Mouse (Mus musculus) liver, adult 2 months (tissue): Measurements from ENCODE around the gene Tmem30a.

Experiments used
- CTCF ChIP-seq: fragments of 200-500 bp; IDR thresholded peaks from 2 replicates; pipeline ENCODE4 v1.5.1; 2011; ENCODE audit warnings: low read depth, low read length, control low read depth
- POLR2A ChIP-seq: fragments of 200-500 bp; IDR thresholded peaks from 2 replicates; pipeline ENCODE4 v1.6.1; 2011; ENCODE audit warnings: low read length, control low read depth; ENCODE audit not compliant: insufficient read depth; ENCODE audit errors: extremely low read depth

GRCm38 (mm10) chr9:79750709-79751108, 42.6 kb downstream of the Tmem30a start:
- no peak for TF ChIP-seq POLR2A
- TF ChIP-seq CTCF = no peak
